Mouse (Mus musculus) 3134 (cell line): ENCODE results near the gene B3gnt8.

Experiments used
- DNase-seq: peaks from one replicate; pipeline ENCODE4 v3.0.0-alpha.2; 2011; ENCODE audit warnings: low spot score; ENCODE audit not compliant: insufficient read length; ENCODE audit errors: extremely low read depth

Gene B3gnt8

GRCm38 (mm10) chr7:25655601-25656428 is 29.4 kb downstream of the B3gnt8 start:
- no peak for DNase-seq

- no peak for DNase-seq
Measured at GRCm38 (mm10) chr7:25657785-25658184, 31.3 kb downstream of the B3gnt8 start.

GRCm38 (mm10) chr7:25658657-25659472 is 32.4 kb downstream of the B3gnt8 start, which contains the start of the genes Bckdha and Exosc5:
Bckdha (minus strand) TSS chr7:25658981.
Exosc5 (plus strand) TSS chr7:25659164.
- DNase-seq = peak; percentile 96

- DNase-seq = no peak
Measured at GRCm38 (mm10) chr7:25666381-25666780, 39.9 kb downstream of the B3gnt8 start.

- DNase-seq = no peak
Measured at GRCm38 (mm10) chr7:25669158-25669557, 42.7 kb downstream of the B3gnt8 start.

GRCm38 (mm10) chr7:25669631-25670030 is 43.2 kb downstream of the B3gnt8 start:
- no peak for DNase-seq

GRCm38 (mm10) chr7:25670096-25670495 is 43.6 kb downstream of the B3gnt8 start:
- no peak for DNase-seq

- DNase-seq = no peak
Measured at GRCm38 (mm10) chr7:25671686-25672085, 45.2 kb downstream of the B3gnt8 start.

GRCm38 (mm10) chr7:25672442-25672841 is 46.0 kb downstream of the B3gnt8 start:
- DNase-seq = no peak

GRCm38 (mm10) chr7:25674297-25674696 is 47.8 kb downstream of the B3gnt8 start:
- DNase-seq = no peak

- no peak for DNase-seq
Measured at GRCm38 (mm10) chr7:25674719-25675300, 48.4 kb downstream of the B3gnt8 start, which contains the start of gene Tmem91. Tmem91 (minus strand) TSS chr7:25675166.

GRCm38 (mm10) chr7:25675405-25675804 is 49.0 kb downstream of the B3gnt8 start:
- no peak for DNase-seq

GRCm38 (mm10) chr7:25676085-25676781 is 49.8 kb downstream of the B3gnt8 start:
- peak; percentile 70 for DNase-seq

- DNase-seq = no peak
Measured at GRCm38 (mm10) chr7:25677013-25677412, 50.6 kb downstream of the B3gnt8 start.

GRCm38 (mm10) chr7:25679971-25680370 is 53.5 kb downstream of the B3gnt8 start:
- DNase-seq = no peak

GRCm38 (mm10) chr7:25680514-25681258 is 54.2 kb downstream of the B3gnt8 start, which contains the start of gene B9d2:
B9d2 (plus strand) TSS chr7:25680780.
- DNase-seq = peak; percentile 96

GRCm38 (mm10) chr7:25681341-25682231 is 55.1 kb downstream of the B3gnt8 start:
- DNase-seq = no peak

GRCm38 (mm10) chr7:25683474-25684180 is 57.2 kb downstream of the B3gnt8 start:
- no peak for DNase-seq
